Mouse (Mus musculus) olfactory bulb, adult 2 months (tissue): Measurements from ENCODE around the gene Sh3rf1.

Experiments
- CTCF ChIP-seq: fragments of 200-500 bp; IDR thresholded peaks from 2 replicates; pipeline ENCODE4 v1.5.1; 2012; ENCODE audit warnings: low read depth, mild to moderate bottlenecking, low read length, moderate library complexity; ENCODE audit not compliant: insufficient read depth
- POLR2A ChIP-seq: fragments of 200-500 bp; IDR thresholded peaks from 2 replicates; pipeline ENCODE4 v1.6.1; 2012; ENCODE audit warnings: mild to moderate bottlenecking, low read depth, low read length, moderate library complexity; ENCODE audit not compliant: insufficient read depth

DNA sequence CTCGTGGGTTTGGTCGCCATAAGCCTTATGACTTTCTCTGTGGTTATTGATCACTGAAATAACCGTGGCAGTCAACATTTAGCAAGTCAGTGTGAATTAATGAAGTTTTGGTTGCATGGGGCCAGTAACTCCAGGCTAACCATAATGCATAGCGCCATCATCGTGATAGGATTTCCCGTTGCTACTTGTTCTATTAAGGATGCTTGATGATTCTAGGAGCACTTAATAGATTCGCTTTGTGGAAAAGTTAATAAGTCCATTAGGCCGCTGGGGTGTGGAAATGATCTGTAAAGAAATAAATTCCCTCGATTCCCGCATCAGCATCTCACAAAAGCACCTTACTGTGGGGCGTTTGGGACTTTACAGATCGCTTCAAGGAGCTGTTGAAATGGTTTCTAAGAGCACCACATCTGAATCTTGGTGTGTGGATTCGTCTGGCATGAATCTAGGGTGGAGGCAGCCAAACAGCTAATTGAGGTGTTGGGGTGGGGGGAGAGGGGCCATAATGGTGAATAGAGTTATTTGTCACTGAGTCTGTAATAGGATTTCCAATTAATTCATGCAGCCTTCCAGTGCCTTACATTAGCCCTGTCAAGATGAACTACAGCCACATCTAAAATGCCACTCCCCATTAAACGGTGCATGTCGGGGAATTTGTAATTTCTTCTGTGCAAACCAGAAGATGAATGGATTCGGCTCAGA is 101.5 kb downstream of the Sh3rf1 start:
- TF ChIP-seq CTCF (no peak), POLR2A (no peak)
